Mouse (Mus musculus): ENCODE measurements around the gene Il12rb1.

Il12rb1 gene

GRCm38 (mm10) chr8:70773833-70774232 lies 34.4 kb upstream of the Il12rb1 start:
- peak; percentile 76 for DNase-seq (ENCODE audit: low read depth)

- DNase-seq (ENCODE audit: low read depth) = no peak
These were observed 33.5 kb upstream of the Il12rb1 start for GRCm38 (mm10) chr8:70774740-70775139.

- no peak for DNase-seq (ENCODE audit: low read depth)
These were observed 33.0 kb upstream of the Il12rb1 start for GRCm38 (mm10) chr8:70775227-70775626.

GRCm38 (mm10) chr8:70775851-70776495 lies 32.3 kb upstream of the Il12rb1 start:
- DNase-seq (ENCODE audit: low read depth) = no peak

GRCm38 (mm10) chr8:70776496-70777444 lies 31.5 kb upstream of the Il12rb1 start, which contains the start of gene Pik3r2:
TSS of gene Pik3r2 (minus strand) at chr8:70776713.
- DNase-seq (ENCODE audit: low read depth) = peak; percentile 96

GRCm38 (mm10) chr8:70780093-70780492 lies 28.2 kb upstream of the Il12rb1 start:
- DNase-seq (ENCODE audit: low read depth) = no peak

- DNase-seq (ENCODE audit: low read depth) = no peak
These were observed 21.8 kb upstream of the Il12rb1 start for GRCm38 (mm10) chr8:70786291-70787050.

- no peak for DNase-seq (ENCODE audit: low read depth)
These were observed 21.2 kb upstream of the Il12rb1 start for GRCm38 (mm10) chr8:70787051-70787445.

- DNase-seq (ENCODE audit: low read depth) = no peak
These were observed 20.1 kb upstream of the Il12rb1 start for GRCm38 (mm10) chr8:70787941-70788667.

- DNase-seq (ENCODE audit: low read depth) = no peak
These were observed 19.2 kb upstream of the Il12rb1 start for GRCm38 (mm10) chr8:70789046-70789445.

- DNase-seq (ENCODE audit: low read depth) = no peak
These were observed 17.4 kb upstream of the Il12rb1 start for GRCm38 (mm10) chr8:70790846-70791245.

GRCm38 (mm10) chr8:70791294-70791701 lies 17.0 kb upstream of the Il12rb1 start:
- DNase-seq (ENCODE audit: low read depth) = no peak

GRCm38 (mm10) chr8:70791975-70792691 lies 16.1 kb upstream of the Il12rb1 start:
- DNase-seq (ENCODE audit: low read depth) = peak; percentile 82

GRCm38 (mm10) chr8:70792700-70793099 lies 15.5 kb upstream of the Il12rb1 start:
- DNase-seq (ENCODE audit: low read depth) = no peak

- DNase-seq (ENCODE audit: low read depth) = no peak
These were observed 14.0 kb upstream of the Il12rb1 start for GRCm38 (mm10) chr8:70794215-70794614.

- DNase-seq (ENCODE audit: low read depth) = no peak
These were observed 12.9 kb upstream of the Il12rb1 start for GRCm38 (mm10) chr8:70795370-70795769.

GRCm38 (mm10) chr8:70796403-70797080 lies 11.7 kb upstream of the Il12rb1 start:
- DNase-seq (ENCODE audit: low read depth) = no peak

GRCm38 (mm10) chr8:70797081-70798070 lies 10.9 kb upstream of the Il12rb1 start:
- DNase-seq (ENCODE audit: low read depth) = peak; percentile 67

GRCm38 (mm10) chr8:70798281-70798680 lies 10.0 kb upstream of the Il12rb1 start:
- no peak for DNase-seq (ENCODE audit: low read depth)

Data from fibroblast of lung, adult 2 months (primary cell).